Mouse (Mus musculus): ENCODE measurements around the gene Atad1.

DNA sequence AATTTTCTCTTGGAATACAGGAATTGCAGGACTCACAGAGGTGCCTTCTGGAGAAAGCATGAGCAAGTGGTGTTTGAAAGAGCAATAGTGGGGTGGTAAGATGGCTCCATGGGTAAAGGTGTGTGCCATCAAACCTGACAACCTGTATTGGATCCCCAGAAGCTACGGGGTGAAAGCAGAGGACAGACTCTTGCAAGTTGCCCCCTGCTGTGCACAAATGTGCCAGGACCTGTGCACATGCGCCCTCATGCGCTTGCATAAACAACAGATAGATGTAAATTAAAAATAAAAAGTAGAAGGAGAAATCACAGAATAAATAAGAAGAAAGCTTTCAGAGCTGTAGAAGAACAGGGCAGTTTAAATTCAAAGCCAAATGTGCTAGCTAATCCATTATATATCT lies 13.8 kb upstream of the Atad1 start:
- no peak for TF ChIP-seq POLR2A (IDR thresholded peaks at IDR 0.05; ENCODE audit: extremely low read depth, insufficient read depth, low read length)
- TF ChIP-seq CTCF (IDR thresholded peaks at IDR 0.05; ENCODE audit: extremely low read depth, insufficient read depth, low read length), result no peak
